Mouse (Mus musculus) gastrocnemius, adult 2 months (tissue): ENCODE measurements at regions not wholly inside any gene's neighbourhood (a gene's known extent, or its start where the extent isn't known, plus 50 kb on each side); places are given as distances from the start of the nearest gene placed in this dataset.
"Not testable (repeated sequence)": the region's sequence is repeated elsewhere in the genome, so short reads cannot be mapped to it uniquely, and the experiment has no call there.

ENCODE experiments used
- DNase-seq: peaks from one replicate; pipeline ENCODE4 v3.0.0; 2022
- H3K27ac ChIP-seq: fragments of 200-600 bp; 2 replicates; pipeline ENCODE4 v1.8.1; 2022; ENCODE audit warnings: mild to moderate bottlenecking
- H3K4me3 ChIP-seq: fragments of 200-600 bp; 2 replicates; pipeline ENCODE4 v1.8.1; 2022; ENCODE audit warnings: mild to moderate bottlenecking, moderate library complexity
- CTCF ChIP-seq: fragments of 200-600 bp; IDR thresholded peaks from 2 replicates; pipeline ENCODE4 v1.8.1; 2022; ENCODE audit warnings: antibody characterized with exemption, mild to moderate bottlenecking, moderate library complexity
- intact Hi-C: fragments of 180-260 bp; cut with DNase I; formaldehyde crosslinking; loops from one replicate; pipeline ENCODE4 v1.15.1; 2025

- no peak overlapping the region for H3K27ac ChIP-seq
- DNase-seq = no peak
- intact Hi-C loops = no loop called here
Measured at GRCm38 (mm10) chr17:26335551-26335950, 79.1 kb upstream of the Neurl1b start.

GRCm38 (mm10) chr17:26336011-26336410, 78.6 kb upstream of the Neurl1b start:
- no peak overlapping the region for H3K4me3 ChIP-seq
- no peak for TF ChIP-seq CTCF
- intact Hi-C loops = no loop called here
- H3K27ac ChIP-seq = no peak overlapping the region
- no peak for DNase-seq

More at GRCm38 (mm10) chr17:26335551-26335950, 79.1 kb upstream of the Neurl1b start:
- TF ChIP-seq CTCF = no peak
- no peak overlapping the region for H3K4me3 ChIP-seq

DNA sequence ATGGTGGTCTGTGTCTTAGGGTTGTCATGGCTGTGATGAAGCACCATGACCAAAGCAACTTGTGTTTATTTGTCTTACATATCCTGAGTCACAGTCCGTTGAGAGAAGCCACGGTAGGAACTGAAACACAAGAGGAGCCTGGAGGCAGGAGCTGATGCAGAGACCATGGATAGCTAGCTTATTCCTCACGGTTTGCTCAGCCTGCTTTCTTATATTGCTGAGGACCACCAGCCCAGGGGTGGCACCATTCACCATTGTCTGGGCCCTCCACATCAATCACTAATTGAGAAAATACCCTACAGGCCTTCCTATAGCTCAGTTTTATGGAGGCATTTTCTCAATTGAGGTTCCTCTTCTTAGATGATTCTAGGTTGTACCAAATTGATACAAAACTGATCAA, 77.5 kb upstream of the Neurl1b start:
- no peak for DNase-seq
- H3K4me3 ChIP-seq = no peak overlapping the region
- intact Hi-C loops = no loop called here
- no peak for TF ChIP-seq CTCF
- no peak overlapping the region for H3K27ac ChIP-seq

- intact Hi-C loops, H3K4me3 ChIP-seq, DNase-seq, H3K27ac ChIP-seq: not testable (repeated sequence)
Measured at GRCm38 (mm10) chr17:26345436-26345835, 69.2 kb upstream of the Neurl1b start.

GRCm38 (mm10) chr17:26348116-26348515, 66.5 kb upstream of the Neurl1b start:
- intact Hi-C loops = no loop called here

GRCm38 (mm10) chr17:26349741-26350140, 64.9 kb upstream of the Neurl1b start:
- TF ChIP-seq CTCF = no peak
- Histone ChIP-seq H3K4me3 (no peak overlapping the region), H3K27ac (no peak overlapping the region)
- intact Hi-C loops = no loop called here
- no peak for DNase-seq

More at GRCm38 (mm10) chr17:26348116-26348515, 66.5 kb upstream of the Neurl1b start:
- no peak overlapping the region for H3K27ac ChIP-seq
- no peak overlapping the region for H3K4me3 ChIP-seq
- TF ChIP-seq CTCF = no peak
- DNase-seq = no peak

- TF ChIP-seq CTCF = no peak
- DNase-seq = no peak
- Histone ChIP-seq H3K4me3 (no peak overlapping the region), H3K27ac (no peak overlapping the region)
- intact Hi-C loops = no loop called here
Measured at GRCm38 (mm10) chr17:26350216-26350615, 64.4 kb upstream of the Neurl1b start.

DNA sequence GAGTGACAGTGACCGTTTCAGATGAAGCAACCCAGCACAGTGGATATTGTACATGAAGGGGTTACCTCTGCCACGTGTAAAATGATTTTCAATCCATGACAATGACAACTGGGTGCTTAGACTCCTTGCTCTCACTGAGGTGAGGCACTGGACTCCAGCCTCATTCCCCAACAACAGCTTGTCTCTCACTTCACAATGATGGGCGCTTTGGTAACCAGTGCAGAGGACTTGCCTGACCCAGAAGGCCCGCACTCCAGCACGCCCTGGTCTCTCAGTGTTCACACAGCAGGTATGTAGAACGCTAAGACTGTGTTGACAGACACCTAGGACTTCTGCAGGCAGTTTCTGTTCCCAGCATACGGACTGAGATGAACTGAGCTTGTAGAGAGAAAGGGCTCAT, 62.6 kb upstream of the Neurl1b start:
- intact Hi-C loops = no loop called here
- no peak for TF ChIP-seq CTCF
- H3K27ac ChIP-seq = no peak overlapping the region
- DNase-seq = no peak
- H3K4me3 ChIP-seq = no peak overlapping the region

DNA sequence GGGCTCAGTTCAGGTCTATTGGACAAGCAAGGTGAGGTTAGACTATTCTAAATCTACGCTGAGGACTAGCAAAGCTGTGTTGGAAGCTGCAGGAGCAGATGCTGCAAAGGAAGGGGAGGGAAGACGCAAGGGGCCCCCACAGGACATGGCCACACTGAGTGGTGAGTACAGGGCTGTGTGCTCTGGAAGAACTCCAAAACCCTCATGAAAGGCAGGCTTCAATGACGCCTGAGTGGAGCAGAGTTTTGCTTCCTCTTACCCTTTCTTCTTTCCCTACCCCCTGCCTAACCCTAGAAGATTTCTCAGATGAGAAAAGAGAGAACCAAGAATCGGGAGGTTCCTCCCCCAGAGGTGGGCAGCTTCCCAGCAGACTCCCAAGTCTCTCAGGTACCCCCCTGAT, 61.9 kb upstream of the Neurl1b start:
- Histone ChIP-seq H3K4me3 (no peak overlapping the region), H3K27ac (no peak overlapping the region)
- TF ChIP-seq CTCF = no peak
- intact Hi-C loops = no loop called here
- no peak for DNase-seq

DNA sequence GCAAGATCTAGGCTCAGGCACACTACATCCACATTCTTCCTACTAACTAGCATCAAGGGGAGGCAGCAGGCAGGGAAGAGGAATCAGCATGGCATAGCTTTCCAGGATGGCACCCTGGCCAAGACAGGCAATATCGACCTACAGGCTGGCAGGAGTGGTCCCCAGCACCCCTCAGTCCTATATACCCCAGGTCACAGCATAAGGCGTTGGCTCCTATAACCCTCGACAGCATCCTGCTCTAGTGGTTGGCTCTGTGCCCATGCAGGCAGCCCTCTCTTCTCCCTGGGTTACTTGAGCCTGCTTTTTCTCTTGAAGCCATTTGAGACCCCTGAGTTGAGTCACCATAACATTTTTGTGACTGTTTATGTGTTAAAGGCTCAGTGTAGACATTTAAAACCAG, 60.2 kb upstream of the Neurl1b start:
- no peak overlapping the region for H3K4me3 ChIP-seq
- DNase-seq = no peak
- TF ChIP-seq CTCF = no peak
- H3K27ac ChIP-seq = no peak overlapping the region
- intact Hi-C loops = no loop called here

- DNase-seq = no peak
- Histone ChIP-seq H3K4me3 (no peak overlapping the region), H3K27ac (no peak overlapping the region)
- intact Hi-C loops = no loop called here
- no peak for TF ChIP-seq CTCF
Measured at GRCm38 (mm10) chr17:26355301-26355700, 59.3 kb upstream of the Neurl1b start.

DNA sequence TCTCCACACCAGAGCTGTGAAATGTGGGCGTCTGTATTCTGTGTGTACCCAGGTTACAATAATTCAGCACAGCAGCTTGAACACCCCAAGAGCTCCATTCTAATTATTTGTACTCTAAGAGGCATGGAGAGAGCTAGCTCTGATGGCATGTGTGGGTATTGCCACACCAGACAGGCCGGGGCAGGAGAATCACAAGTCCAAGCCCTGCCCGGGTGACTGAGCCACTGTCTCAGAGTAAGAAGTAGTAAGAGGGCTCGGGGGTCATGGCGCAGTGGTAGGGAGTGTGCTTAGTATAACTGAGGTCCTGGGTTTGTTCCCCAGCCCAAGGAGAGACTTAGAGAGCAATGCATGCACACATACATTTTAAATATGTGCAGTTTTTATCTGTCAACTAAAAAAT, 57.7 kb upstream of the Neurl1b start:
- no peak for DNase-seq
- intact Hi-C loops = no loop called here
- Histone ChIP-seq H3K27ac (no peak overlapping the region), H3K4me3 (no peak overlapping the region)
- no peak for TF ChIP-seq CTCF

GRCm38 (mm10) chr17:26357784-26358183, 56.8 kb upstream of the Neurl1b start:
- H3K4me3 ChIP-seq = no peak overlapping the region
- no peak overlapping the region for H3K27ac ChIP-seq
- DNase-seq = peak; percentile 44
- intact Hi-C loops = no loop called here
- no peak for TF ChIP-seq CTCF

- no peak overlapping the region for H3K27ac ChIP-seq
Measured at GRCm38 (mm10) chr17:26360711-26361110, 53.9 kb upstream of the Neurl1b start.

GRCm38 (mm10) chr17:26361420-26361819, 53.2 kb upstream of the Neurl1b start:
- peak; percentile 1 for DNase-seq
- TF ChIP-seq CTCF = no peak
- H3K27ac ChIP-seq = no peak overlapping the region
- H3K4me3 ChIP-seq = no peak overlapping the region
- intact Hi-C loops = no loop called here

More at GRCm38 (mm10) chr17:26360711-26361110, 53.9 kb upstream of the Neurl1b start:
- H3K4me3 ChIP-seq = no peak overlapping the region
- intact Hi-C loops = no loop called here
- no peak for TF ChIP-seq CTCF
- DNase-seq = no peak
